ENCODE assay signal across 26 mouse cellular contexts in the genomic region with DNA sequence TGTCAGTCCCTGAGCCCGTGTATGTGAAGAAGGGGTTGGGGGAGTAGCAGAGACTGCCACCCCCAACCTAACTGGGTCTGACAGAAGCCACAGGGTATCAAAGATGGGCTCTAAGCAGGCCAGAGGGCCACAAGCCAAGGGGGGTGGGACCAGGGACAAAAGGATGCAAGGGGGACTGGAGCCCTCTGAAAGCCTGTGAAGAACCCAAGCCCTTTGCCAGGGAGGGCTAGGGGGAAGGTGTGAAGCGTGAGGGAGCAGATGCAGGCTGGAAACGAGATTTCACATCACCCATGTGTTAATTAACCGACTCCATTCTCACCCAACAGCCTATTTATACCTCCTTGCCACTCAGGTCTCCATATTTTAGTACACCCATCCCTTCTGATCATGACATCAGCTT. TPM values are rescaled to one million over a fixed set of nuclear protein-coding genes. Genes with fewer than 3 reads are reported as not detected.
DNase-seq lines count a peak whose midpoint lies in the region; ATAC-seq and TF ChIP-seq lines count a peak whose summit lies in the region.
"Had no signal": no experiment of that assay in that cellular context is flagged by ENCODE, and none has a peak within 500 bp of the region (broad histone marks: within the 10 kb centered on the region; RNA-seq: fewer than 3 reads in every experiment).

No protein-coding gene starts in this region.

- H3K4me3 ChIP-seq in heart, adult 2 months = no peak overlapping the region
- no peak overlapping the region for H3K4me3 ChIP-seq in liver, embryonic 12.5 days
- no peak overlapping the region for H3K4me3 ChIP-seq in liver, embryonic 11.5 days (ENCODE audit: low read depth, low read length)
- no peak overlapping the region for H3K4me3 ChIP-seq in neural tube, embryonic 15.5 days (replicated peaks)
- H3K4me3 ChIP-seq: heart, embryonic 15.5 days; hindbrain, embryonic 10.5 days; intestine, embryonic 15.5 days; limb, embryonic 15.5 days; lung, embryonic 15.5 days; megakaryocyte, embryonic 14.5 days had no signal

- no peak for ATAC-seq in liver, embryonic 12.5 days
- no peak for ATAC-seq in liver, embryonic 11.5 days (replicated peaks; ENCODE audit: low FRiP score)
- no peak for ATAC-seq in neural tube, embryonic 15.5 days (ENCODE audit: low FRiP score)
- ATAC-seq: CD4-positive, CD25-positive, alpha-beta regulatory T cell, adult 4 months; hindbrain, embryonic 16.5 days; intestine, embryonic 15.5 days had no signal

- H3K27ac ChIP-seq in heart, adult 2 months = peak overlapping the region; percentile 36; the same call in 1 of the 2 replicates
- H3K27ac ChIP-seq in liver, embryonic 12.5 days = no peak overlapping the region
- no peak overlapping the region for H3K27ac ChIP-seq in liver, embryonic 11.5 days (ENCODE audit: low read depth, low read length)
- H3K27ac ChIP-seq in neural tube, embryonic 15.5 days (replicated peaks) = no peak overlapping the region
- H3K27ac ChIP-seq: heart, embryonic 15.5 days; hindbrain, embryonic 10.5 days; intestine, embryonic 15.5 days; limb, embryonic 15.5 days; lung, embryonic 15.5 days; stomach, postnatal 0 days had no signal

- no peaks in the 10 kb centered on the region for H3K79me2 ChIP-seq in heart, adult 2 months (replicated peaks; ENCODE audit: control insufficient read depth, insufficient read depth, low read length)

- TF ChIP-seq POLR2A in heart, adult 2 months (IDR thresholded peaks at IDR 0.05; ENCODE audit: insufficient read depth, low read depth, low read length) = no peak
- no peak for TF ChIP-seq POLR2A in brain, embryonic 14.5 days (IDR thresholded peaks at IDR 0.05; ENCODE audit: borderline replicate concordance, extremely low read depth, insufficient read depth, insufficient read length, poor library complexity, severe bottlenecking)

- peak overlapping the region; percentile 14; the same call in 1 of the 2 replicates for H3K4me2 ChIP-seq in liver, embryonic 12.5 days
- H3K4me2 ChIP-seq in liver, embryonic 11.5 days = no peak overlapping the region
- H3K4me2 ChIP-seq in neural tube, embryonic 15.5 days = no peak overlapping the region
- H3K4me2 ChIP-seq: heart, embryonic 15.5 days; intestine, embryonic 15.5 days; limb, embryonic 15.5 days; lung, embryonic 15.5 days had no signal

- intact Hi-C loops in heart, adult 2 months (cut with DNase I) = loop anchor here (2.0 kb wide), 1 partner anchor 39 kb away; no protein-coding TSS in a partner anchor
- intact Hi-C loops in heart, postnatal 25 days (cut with DNase I) = loop anchor here (2.0 kb wide), 1 partner anchor 13 kb away; no protein-coding TSS in a partner anchor

- 48% methylated on average over 4 of the region's 4 CpGs for WGBS in heart, adult 2 months
- 37% methylated on average over 4 of the region's 4 CpGs for WGBS in liver, embryonic 12.5 days (ENCODE audit: insufficient replicate concordance)
- WGBS in liver, embryonic 11.5 days = 42% methylated on average over 4 of the region's 4 CpGs
- WGBS in neural tube, embryonic 15.5 days = 53% methylated on average over 4 of the region's 4 CpGs

- H3K4me1 ChIP-seq in heart, adult 2 months (ENCODE audit: control insufficient read depth, insufficient read depth, low read length) = peaks cover 5% of the 10 kb centered on the region; the same call in 1 of the 2 replicates
- H3K4me1 ChIP-seq in liver, embryonic 12.5 days = peaks cover 31% of the 10 kb centered on the region
- H3K4me1 ChIP-seq in liver, embryonic 11.5 days (replicated peaks; ENCODE audit: control insufficient read depth, insufficient read depth, low read length) = peaks cover 6% of the 10 kb centered on the region; the same call in 1 of the 2 replicates
- H3K4me1 ChIP-seq in neural tube, embryonic 15.5 days = peaks cover 10% of the 10 kb centered on the region

- peak; percentile 35 for DNase-seq in cerebellum, adult 9-10 months
- DNase-seq in cerebellum, postnatal 4 days (ENCODE audit: low spot score in 2 of 2) = no peak
- no peak for DNase-seq in heart, adult 2 months
- no peak for DNase-seq in heart, postnatal 25 days (ENCODE audit: low spot score)
- DNase-seq in liver, embryonic 11.5 days (ENCODE audit: low spot score) = no peak
- peak; percentile 82 for DNase-seq in brain, embryonic 14.5 days (ENCODE audit: low read depth)
- DNase-seq: adrenal gland, postnatal 14 days; gastrocnemius, postnatal 25 days; heart, adult 18-20 months; kidney, adult 8-10 months; kidney, postnatal 10 days; lung, postnatal 36 days; right cerebral cortex, postnatal 14 days; thymus, adult 2 months had no signal

- no peaks in the 10 kb centered on the region for H3K9me3 ChIP-seq in liver, embryonic 12.5 days (replicated peaks)
- no peaks in the 10 kb centered on the region for H3K9me3 ChIP-seq in liver, embryonic 11.5 days (ENCODE audit: control insufficient read depth, low read length)
- H3K9me3 ChIP-seq in neural tube, embryonic 15.5 days (replicated peaks) = no peaks in the 10 kb centered on the region
- H3K9me3 ChIP-seq: heart, embryonic 15.5 days; hindbrain, embryonic 10.5 days; intestine, embryonic 15.5 days; limb, embryonic 15.5 days; lung, embryonic 15.5 days; megakaryocyte, embryonic 14.5 days had no signal

- no peak overlapping the region for H3K9ac ChIP-seq in heart, adult 2 months (ENCODE audit: low read depth, low read length)
- no peak overlapping the region for H3K9ac ChIP-seq in liver, embryonic 12.5 days
- no peak overlapping the region for H3K9ac ChIP-seq in liver, embryonic 11.5 days (ENCODE audit: low read depth, low read length)
- H3K9ac ChIP-seq in neural tube, embryonic 15.5 days (replicated peaks) = no peak overlapping the region
- H3K9ac ChIP-seq: heart, embryonic 15.5 days; intestine, embryonic 15.5 days; limb, embryonic 15.5 days; lung, embryonic 15.5 days had no signal

- TF ChIP-seq CTCF in heart, adult 2 months (IDR thresholded peaks at IDR 0.05) = no peak
- no peak for TF ChIP-seq CTCF in brain, embryonic 14.5 days (IDR thresholded peaks at IDR 0.05; ENCODE audit: borderline replicate concordance, extremely low read depth, insufficient read depth, insufficient read length)

- H3K27me3 ChIP-seq in heart, adult 2 months (ENCODE audit: control insufficient read depth, insufficient read depth, low read length) = no peaks in the 10 kb centered on the region
- H3K27me3 ChIP-seq in liver, embryonic 12.5 days (replicated peaks) = peaks cover 47% of the 10 kb centered on the region
- H3K27me3 ChIP-seq in liver, embryonic 11.5 days (replicated peaks; ENCODE audit: control insufficient read depth, insufficient read depth, low read length) = peaks cover 8% of the 10 kb centered on the region; the same call in 1 of the 2 replicates
- H3K27me3 ChIP-seq in neural tube, embryonic 15.5 days (replicated peaks) = no peaks in the 10 kb centered on the region
- H3K27me3 ChIP-seq: intestine, embryonic 15.5 days; lung, embryonic 15.5 days had no signal

- no peak for TF ChIP-seq EP300 in heart, adult 2 months (IDR thresholded peaks at IDR 0.05; ENCODE audit: insufficient read depth, low read depth, low read length)

- no peaks in the 10 kb centered on the region for H3K36me3 ChIP-seq in heart, adult 2 months (ENCODE audit: control insufficient read depth, insufficient read depth, low read length)
- H3K36me3 ChIP-seq in liver, embryonic 12.5 days = no peaks in the 10 kb centered on the region
- H3K36me3 ChIP-seq in liver, embryonic 11.5 days (ENCODE audit: control insufficient read depth, insufficient read depth, low read length) = no peaks in the 10 kb centered on the region
- H3K36me3 ChIP-seq in neural tube, embryonic 15.5 days = peaks cover 6% of the 10 kb centered on the region; the same call in 1 of the 2 replicates
- H3K36me3 ChIP-seq: heart, embryonic 15.5 days; hindbrain, embryonic 10.5 days; intestine, embryonic 15.5 days; limb, embryonic 15.5 days; lung, embryonic 15.5 days had no signal

RNA-seq across cellular contexts. Expression of a gene that starts 25.4 kb away (rescaled TPM):
- total RNA-seq in heart, adult 2 months (2021) = 1 to 10 TPM; 1.7 to 2.3 TPM
- polyA plus RNA-seq in heart, adult 2 months (2012; rRNA removed) = 0.12 and 1.2 TPM in 2 replicates
- total RNA-seq in heart, postnatal 25 days (2021) = 1 to 10 TPM in 1 of 2 experiments, under 1 TPM in 1; 0.75 to 1.0 TPM
- polyA plus RNA-seq in liver, embryonic 12.5 days (2016; fragmentation: Nextera tagmentation; extraction: Ambion mirVana) = 0.06 and 0.12 TPM in 2 replicates
- 0.14 TPM in 1 of 2 replicates, not detected in the other for polyA plus RNA-seq in liver, embryonic 11.5 days (2014; fragmentation: Nextera tagmentation; extraction: Ambion mirVana)
- 1.4 and 2.0 TPM in 2 replicates for polyA plus RNA-seq in brain, embryonic 14.5 days (2012; rRNA removed)
- 1.1 and 1.3 TPM in 2 replicates for polyA plus RNA-seq in neural tube, embryonic 15.5 days (2015; fragmentation: Nextera tagmentation; extraction: Ambion mirVana)
- total RNA-seq: monocyte, adult 5-6 weeks had no signal
- polyA plus RNA-seq: CD4-positive, CD25-positive, alpha-beta regulatory T cell, adult 4 months had no signal

RNA-seq across cellular contexts. Expression of a gene that starts 43.0 kb away (rescaled TPM):
- total RNA-seq in heart, adult 2 months (2021) = 10 to 100 TPM; 35.7 to 38.6 TPM
- polyA plus RNA-seq in heart, adult 2 months (2012; rRNA removed) = 17.6 and 20.1 TPM in 2 replicates
- 10 to 100 TPM; 45.8 to 47.0 TPM for total RNA-seq in heart, postnatal 25 days (2021)
- 0.56 and 0.91 TPM in 2 replicates for polyA plus RNA-seq in liver, embryonic 12.5 days (2016; fragmentation: Nextera tagmentation; extraction: Ambion mirVana)
- 1.2 and 1.4 TPM in 2 replicates for polyA plus RNA-seq in liver, embryonic 11.5 days (2014; fragmentation: Nextera tagmentation; extraction: Ambion mirVana)
- polyA plus RNA-seq in brain, embryonic 14.5 days (2012; rRNA removed) = 50.2 and 85.2 TPM in 2 replicates
- polyA plus RNA-seq in neural tube, embryonic 15.5 days (2015; fragmentation: Nextera tagmentation; extraction: Ambion mirVana) = 10.4 and 17.3 TPM in 2 replicates
- total RNA-seq: monocyte, adult 5-6 weeks had no signal
- polyA plus RNA-seq: CD4-positive, CD25-positive, alpha-beta regulatory T cell, adult 4 months had no signal

RNA-seq across cellular contexts. Expression of a gene that starts 50.9 kb away (rescaled TPM):
- under 1 TPM; 0.16 to 0.29 TPM for total RNA-seq in heart, adult 2 months (2021)
- 0.20 and 1.1 TPM in 2 replicates for polyA plus RNA-seq in heart, adult 2 months (2012; rRNA removed)
- under 1 TPM in 1 of 2 experiments, not detected in 1; 0.21 TPM for total RNA-seq in heart, postnatal 25 days (2021)
- not detected in 2 replicates for polyA plus RNA-seq in liver, embryonic 12.5 days (2016; fragmentation: Nextera tagmentation; extraction: Ambion mirVana)
- 0.12 TPM in 1 of 2 replicates, not detected in the other for polyA plus RNA-seq in liver, embryonic 11.5 days (2014; fragmentation: Nextera tagmentation; extraction: Ambion mirVana)
- 2.3 and 2.5 TPM in 2 replicates for polyA plus RNA-seq in brain, embryonic 14.5 days (2012; rRNA removed)
- 0.79 and 1.2 TPM in 2 replicates for polyA plus RNA-seq in neural tube, embryonic 15.5 days (2015; fragmentation: Nextera tagmentation; extraction: Ambion mirVana)
- polyA plus RNA-seq: heart, embryonic 15.5 days had no signal

Comparison
In these comparisons a context has a peak if more than half of its experiments do, and no peak if none do; other contexts are left out.
1. DNase-seq: peak in cerebellum, adult 9-10 months (single experiment) and brain, embryonic 14.5 days (single experiment); none in cerebellum, postnatal 4 days (0 of 2), heart, adult 2 months (0 of 2), heart, postnatal 25 days (single experiment) and liver, embryonic 11.5 days (single experiment).